Mouse (Mus musculus): ENCODE measurements around the gene Olfr986. TPM values are rescaled to one million over a fixed set of nuclear protein-coding genes. Genes with fewer than 3 reads are reported as not detected.

The Olfr986 gene
- polyA plus RNA-seq (2017; shearing (Covaris generic)), result not detected

GRCm38 (mm10) chr9:40180620-40181019 lies at the start of gene Olfr986:
Gene Olfr986, plus strand, starts transcription at chr9:40180920.

GRCm38 (mm10) chr9:40192098-40193038 lies 11.6 kb downstream of the Olfr986 start, which contains the start of gene Zfp202:
Gene Zfp202, plus strand, starts transcription at chr9:40192316.

Other genes starting within 250 kb of the Olfr986 start
- 0.10 TPM for gene Olfr974, start 243.4 kb upstream of the Olfr986 start, polyA plus RNA-seq (2017; shearing (Covaris generic))
- gene Olfr975, start 228.9 kb upstream of the Olfr986 start, polyA plus RNA-seq (2017; shearing (Covaris generic)), result not detected
- not detected for gene Olfr976, start 219.8 kb upstream of the Olfr986 start, polyA plus RNA-seq (2017; shearing (Covaris generic))
- gene Olfr978, start 188.8 kb upstream of the Olfr986 start, polyA plus RNA-seq (2017; shearing (Covaris generic)), result not detected
- not detected for gene Olfr979, start 177.5 kb upstream of the Olfr986 start, polyA plus RNA-seq (2017; shearing (Covaris generic))
- gene Olfr980, start 171.3 kb upstream of the Olfr986 start, polyA plus RNA-seq (2017; shearing (Covaris generic)), result not detected
- gene Olfr981, start 159.5 kb upstream of the Olfr986 start, polyA plus RNA-seq (2017; shearing (Covaris generic)), result not detected
- 0.04 TPM for gene Olfr982, start 107.1 kb upstream of the Olfr986 start, polyA plus RNA-seq (2017; shearing (Covaris generic))
- gene Olfr983, start 87.3 kb upstream of the Olfr986 start, polyA plus RNA-seq (2017; shearing (Covaris generic)), result not detected
- gene Olfr984, start 66.7 kb upstream of the Olfr986 start, polyA plus RNA-seq (2017; shearing (Covaris generic)), result not detected
- gene Olfr985, start 50.7 kb upstream of the Olfr986 start, polyA plus RNA-seq (2017; shearing (Covaris generic)), result not detected
- not detected for gene Tmem225, start 32.8 kb upstream of the Olfr986 start, polyA plus RNA-seq (2017; shearing (Covaris generic))
- 3.7 TPM for gene Zfp202, start 11.4 kb downstream of the Olfr986 start, polyA plus RNA-seq (2017; shearing (Covaris generic))
- gene Scn3b, start 88.3 kb downstream of the Olfr986 start, polyA plus RNA-seq (2017; shearing (Covaris generic)), result not detected

All from CD4-positive, CD25-positive, alpha-beta regulatory T cell (primary cell).